Mouse (Mus musculus) cerebellum, postnatal 36 days (tissue): ENCODE measurements around the gene Igfbp1.

Experiments used
- DNase-seq, 2 experiments: peaks; one replicate each; pipeline ENCODE4 v3.0.0; 2021 to 2022; ENCODE audit warnings: mixed read lengths in 2 of 2

The Igfbp1 gene

GRCm38 (mm10) chr11:7197491-7197941, at the start of gene Igfbp1:
Igfbp1 (plus strand) TSS chr11:7197782.
- DNase-seq, result no peak

- DNase-seq, result no peak
Measured at GRCm38 (mm10) chr11:7147945-7148344, 49.6 kb upstream of the Igfbp1 start.

GRCm38 (mm10) chr11:7149471-7149870, 48.1 kb upstream of the Igfbp1 start:
- no peak for DNase-seq

- DNase-seq, result peak; percentile 63 to 65
Measured at GRCm38 (mm10) chr11:7150511-7150910, 47.1 kb upstream of the Igfbp1 start.

GRCm38 (mm10) chr11:7152371-7152770, 45.2 kb upstream of the Igfbp1 start:
- DNase-seq, result no peak

GRCm38 (mm10) chr11:7153081-7153480, 44.5 kb upstream of the Igfbp1 start:
- DNase-seq, result no peak

GRCm38 (mm10) chr11:7156427-7156826, 41.2 kb upstream of the Igfbp1 start:
- DNase-seq, result no peak

GRCm38 (mm10) chr11:7158196-7158595, 39.4 kb upstream of the Igfbp1 start:
- DNase-seq, result no peak

GRCm38 (mm10) chr11:7160146-7160545, 37.4 kb upstream of the Igfbp1 start:
- DNase-seq, result peak; percentile 50 to 59

- DNase-seq, result no peak
Measured at GRCm38 (mm10) chr11:7160637-7161101, 36.9 kb upstream of the Igfbp1 start.

GRCm38 (mm10) chr11:7161502-7162174, 35.9 kb upstream of the Igfbp1 start:
- DNase-seq, result peak in 1 of 2 experiments; percentile 56

GRCm38 (mm10) chr11:7164416-7164815, 33.2 kb upstream of the Igfbp1 start:
- DNase-seq, result no peak

GRCm38 (mm10) chr11:7169645-7170044, 27.9 kb upstream of the Igfbp1 start:
- DNase-seq, result peak; percentile 49 to 60

GRCm38 (mm10) chr11:7173664-7174063, 23.9 kb upstream of the Igfbp1 start:
- DNase-seq, result no peak

GRCm38 (mm10) chr11:7178724-7179123, 18.9 kb upstream of the Igfbp1 start:
- no peak for DNase-seq

GRCm38 (mm10) chr11:7179276-7179675, 18.3 kb upstream of the Igfbp1 start:
- DNase-seq, result no peak

- no peak for DNase-seq
Measured at GRCm38 (mm10) chr11:7182409-7183042, 15.1 kb upstream of the Igfbp1 start.

GRCm38 (mm10) chr11:7184420-7184819, 13.2 kb upstream of the Igfbp1 start:
- no peak for DNase-seq

GRCm38 (mm10) chr11:7187472-7187871, 10.1 kb upstream of the Igfbp1 start:
- no peak for DNase-seq

GRCm38 (mm10) chr11:7188469-7188868, 9.1 kb upstream of the Igfbp1 start, which contains the start of gene Gm11985:
Gm11985 (minus strand) TSS chr11:7188569.
- DNase-seq, result no peak

- DNase-seq, result no peak
Measured at GRCm38 (mm10) chr11:7192710-7193109, 4.9 kb upstream of the Igfbp1 start.

GRCm38 (mm10) chr11:7193134-7193533, 4.4 kb upstream of the Igfbp1 start:
- DNase-seq, result no peak

GRCm38 (mm10) chr11:7194432-7195311, 2.9 kb upstream of the Igfbp1 start:
- DNase-seq, result no peak
